Mouse (Mus musculus) inflammation-experienced regulatory T-cells, adult 6 months (primary cell): Measurements from ENCODE around the gene Tcea2. TPM values are rescaled to one million over a fixed set of nuclear protein-coding genes. Genes with fewer than 3 reads are reported as not detected.

Experiments
- ATAC-seq: one replicate; pipeline ENCODE4 v1.8.0; 2017
- polyA plus RNA-seq, 3 experiments: library from polyadenylated mRNA; unstranded; fragments of 100-300 nt; shearing (Covaris generic); gene quantifications; one replicate each; pipeline ENCODE4 v1.2.1; 2017

The Tcea2 gene
- polyA plus RNA-seq: 10 to 100 TPM in 2 of 3 experiments, 1 to 10 TPM in 1; 6.4 to 19.9 (median 17.5) TPM

DNA sequence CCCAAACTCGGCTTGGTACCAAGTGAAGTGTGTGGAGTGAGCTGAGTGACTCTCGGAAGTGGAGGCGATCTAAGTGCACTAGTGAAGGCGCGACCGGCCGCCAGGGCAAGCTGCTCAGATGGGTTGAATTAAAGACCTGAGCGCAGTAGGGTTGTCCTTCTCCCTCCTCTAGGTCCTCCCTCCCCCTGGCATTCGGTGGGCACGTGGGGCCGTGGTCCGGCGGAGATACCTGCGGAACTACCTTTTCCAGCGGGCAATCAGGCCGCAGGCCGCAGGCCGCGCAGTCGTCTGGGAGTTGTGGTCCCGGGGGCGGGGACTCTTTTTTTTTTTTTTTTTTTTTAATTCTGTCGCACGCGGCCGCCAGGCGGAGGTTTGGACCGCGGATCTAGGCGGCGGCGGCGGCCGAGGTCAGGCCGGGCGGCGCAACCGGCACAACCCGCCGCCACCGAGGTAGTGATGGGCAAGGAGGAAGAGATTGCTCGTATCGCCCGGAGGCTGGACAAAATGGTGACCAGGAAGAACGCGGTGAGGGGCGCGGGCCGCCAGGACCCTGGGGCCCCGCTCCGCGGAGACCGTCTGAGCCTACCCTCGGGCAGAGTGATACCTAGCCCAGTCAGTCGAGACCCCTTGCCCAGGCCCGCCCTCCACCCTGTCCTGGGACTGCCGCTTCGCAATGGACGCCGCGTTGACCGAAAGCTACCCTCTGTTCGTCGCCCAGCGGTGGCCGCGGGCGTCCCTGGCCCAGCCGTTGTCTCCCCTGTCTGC lies at the start of gene Tcea2:
TSS of gene Tcea2 (plus strand) at position 360 of the 765 bp plus-strand sequence.
- ATAC-seq: peak; percentile 66

DNA sequence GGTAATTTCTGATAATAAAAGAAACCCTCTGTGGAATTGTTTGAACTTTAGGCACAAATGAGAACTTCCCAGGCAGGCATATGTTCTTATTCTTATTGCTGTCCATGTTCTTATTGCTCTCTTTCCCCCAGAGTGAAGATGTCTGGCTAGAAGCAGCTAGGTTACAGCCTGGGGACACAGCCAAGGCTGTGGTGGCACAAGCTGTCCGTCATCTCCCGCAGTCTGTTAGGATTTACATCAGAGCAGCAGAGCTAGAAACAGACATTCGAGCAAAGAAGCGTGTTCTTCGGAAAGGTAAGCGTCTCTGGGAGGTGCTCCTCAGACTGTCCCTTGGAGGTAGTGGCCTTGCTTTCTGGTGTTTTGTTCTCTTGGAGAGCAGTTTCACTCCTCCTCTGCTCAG lies 47.5 kb upstream of the Tcea2 start:
- ATAC-seq: no peak

DNA sequence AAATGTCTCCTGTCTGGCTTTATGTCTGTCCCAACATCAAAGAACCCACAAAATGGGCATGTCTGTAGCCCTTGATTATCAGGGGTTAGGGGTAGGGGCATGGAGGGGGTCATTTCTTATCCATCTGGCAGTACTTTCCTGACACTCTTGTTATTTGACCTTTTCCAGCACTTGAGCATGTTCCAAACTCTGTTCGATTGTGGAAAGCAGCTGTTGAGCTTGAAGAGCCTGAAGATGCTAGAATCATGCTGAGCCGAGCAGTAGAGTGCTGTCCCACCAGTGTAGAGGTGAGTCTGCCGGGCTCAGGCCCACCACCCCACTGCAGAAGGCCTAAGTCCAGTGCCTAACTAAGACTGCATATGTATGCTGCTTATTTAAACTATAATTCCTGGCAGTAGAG lies 44.2 kb upstream of the Tcea2 start:
- no peak for ATAC-seq

DNA sequence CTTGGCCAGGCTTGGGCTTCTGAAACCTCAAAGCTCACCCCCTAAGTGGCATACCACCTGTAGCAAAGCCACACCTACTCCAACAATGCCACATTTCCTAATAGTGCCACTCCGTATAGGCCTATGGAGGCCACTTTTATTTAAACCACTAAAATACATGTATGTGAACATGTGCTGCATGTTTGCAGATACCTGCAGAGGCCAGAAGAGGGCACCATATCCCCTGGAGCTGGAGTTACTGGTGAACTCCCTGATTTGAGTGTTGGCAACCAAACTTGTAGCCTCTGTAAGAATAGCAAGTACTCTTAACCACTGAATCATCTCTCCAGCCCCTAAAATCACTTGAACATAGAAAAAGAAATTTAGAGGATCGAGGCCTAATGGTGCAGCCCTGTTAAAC lies 35.7 kb upstream of the Tcea2 start:
- peak; percentile 32 for ATAC-seq

DNA sequence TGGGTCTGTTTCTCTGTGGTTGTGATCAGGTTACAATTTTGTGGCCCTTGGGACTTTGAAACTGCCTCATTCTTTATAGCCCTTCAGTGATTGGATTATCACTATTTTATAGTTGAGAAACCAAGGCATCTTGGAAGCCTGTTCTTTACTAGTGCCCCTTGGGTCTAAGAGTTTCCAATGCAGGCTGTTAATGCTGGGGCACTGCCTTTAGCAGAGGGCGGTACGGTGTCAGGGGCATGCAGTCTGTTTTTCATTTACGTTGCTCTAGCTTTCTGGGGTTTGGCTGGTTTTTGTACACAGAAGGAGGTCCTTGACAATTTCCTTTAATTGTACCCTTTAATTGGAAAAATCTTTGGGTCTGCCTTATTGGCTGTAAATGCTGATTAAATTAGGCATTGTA lies 34.4 kb upstream of the Tcea2 start:
- ATAC-seq: no peak

DNA sequence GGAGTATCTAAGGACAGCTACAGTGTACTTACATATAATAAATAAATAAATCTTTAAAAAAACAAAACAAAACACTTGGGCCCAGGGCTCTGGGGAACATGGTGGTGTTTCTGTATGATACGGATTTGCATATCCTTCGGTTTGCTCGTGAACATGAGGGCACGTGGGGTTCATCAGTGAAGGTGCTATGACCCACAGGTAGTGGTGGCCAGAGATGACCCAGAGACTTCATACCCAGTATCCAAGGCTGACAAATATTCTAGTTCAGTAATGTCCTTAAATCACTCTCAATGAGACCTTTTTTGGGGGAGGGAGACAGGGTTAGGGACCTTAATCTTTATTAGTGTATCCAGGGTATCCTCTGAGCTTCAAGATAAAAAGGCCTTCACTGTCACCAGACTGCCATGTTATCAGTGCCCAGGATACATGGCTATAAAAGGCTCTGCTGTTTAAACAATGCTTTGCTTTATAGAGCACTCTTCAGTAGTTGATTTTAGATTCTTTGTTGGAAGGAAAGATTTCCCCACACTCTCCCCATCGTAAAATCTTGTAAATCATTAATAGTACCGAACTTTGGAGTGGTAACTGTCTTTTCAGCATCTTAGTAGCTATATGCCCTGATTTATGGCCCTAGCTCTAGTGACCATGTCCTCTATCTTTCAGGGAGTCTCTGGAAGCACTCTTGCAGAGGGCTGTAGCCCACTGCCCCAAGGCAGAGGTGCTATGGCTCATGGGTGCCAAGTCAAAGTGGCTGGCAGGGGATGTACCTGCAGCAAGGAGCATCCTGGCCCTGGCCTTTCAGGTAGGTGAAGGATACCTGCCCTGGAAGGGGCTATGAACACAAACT lies 33.3 kb upstream of the Tcea2 start:
- no peak for ATAC-seq

DNA sequence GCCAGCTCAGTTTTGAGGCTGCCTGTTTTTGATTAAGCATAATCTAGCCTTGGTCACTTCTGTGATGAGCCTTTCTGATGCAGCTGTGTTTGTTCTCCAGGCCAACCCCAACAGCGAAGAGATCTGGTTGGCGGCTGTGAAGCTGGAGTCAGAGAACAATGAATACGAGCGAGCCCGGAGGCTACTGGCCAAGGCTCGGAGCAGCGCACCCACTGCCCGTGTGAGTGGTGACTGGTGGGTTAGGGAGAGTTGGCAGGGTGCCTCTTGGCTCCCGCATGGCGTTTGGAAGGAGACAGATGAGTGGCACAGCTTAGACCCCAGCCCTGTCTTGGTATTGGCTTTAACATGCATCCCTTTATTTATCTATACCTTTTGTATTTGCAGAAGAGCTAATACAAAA lies 31.2 kb upstream of the Tcea2 start:
- ATAC-seq: no peak

DNA sequence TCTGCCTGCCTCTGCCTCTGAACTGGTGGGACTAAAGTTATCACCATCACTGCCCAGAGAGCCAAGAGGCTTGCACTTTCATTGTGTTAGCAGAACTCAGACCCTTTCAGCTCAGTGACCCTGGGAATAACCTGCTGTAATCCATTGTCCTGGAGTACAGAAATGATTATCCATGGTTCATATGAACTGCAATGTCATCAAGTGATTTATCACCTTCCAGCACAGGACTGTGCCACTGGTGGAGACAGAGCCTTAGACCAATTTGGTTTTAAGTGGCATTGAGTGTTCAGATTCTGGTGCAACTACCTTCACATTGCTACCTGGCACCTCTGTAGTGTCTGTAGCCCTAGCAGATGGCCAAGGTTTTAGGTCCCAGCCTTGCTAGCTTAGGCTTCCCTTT lies 27.0 kb upstream of the Tcea2 start:
- ATAC-seq: no peak

DNA sequence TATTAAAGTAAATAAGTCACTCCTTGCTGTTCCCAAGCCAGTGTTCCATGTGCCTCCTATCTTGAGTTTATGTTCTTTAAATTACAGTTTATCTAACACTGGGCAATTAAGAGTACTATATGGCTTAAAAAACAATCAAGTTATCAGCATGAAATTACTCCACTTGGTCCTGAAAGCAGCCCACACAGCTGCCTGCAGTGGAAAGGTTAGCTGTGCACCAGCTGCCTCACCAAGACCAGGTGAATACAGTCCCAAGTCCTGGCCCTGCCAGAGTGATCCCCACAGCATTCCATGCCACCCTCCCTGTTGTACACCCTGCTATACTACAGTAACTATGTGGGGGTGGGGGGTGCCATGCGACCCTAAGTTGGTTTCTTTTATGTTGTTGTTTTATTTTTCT lies 26.6 kb upstream of the Tcea2 start:
- ATAC-seq: no peak

DNA sequence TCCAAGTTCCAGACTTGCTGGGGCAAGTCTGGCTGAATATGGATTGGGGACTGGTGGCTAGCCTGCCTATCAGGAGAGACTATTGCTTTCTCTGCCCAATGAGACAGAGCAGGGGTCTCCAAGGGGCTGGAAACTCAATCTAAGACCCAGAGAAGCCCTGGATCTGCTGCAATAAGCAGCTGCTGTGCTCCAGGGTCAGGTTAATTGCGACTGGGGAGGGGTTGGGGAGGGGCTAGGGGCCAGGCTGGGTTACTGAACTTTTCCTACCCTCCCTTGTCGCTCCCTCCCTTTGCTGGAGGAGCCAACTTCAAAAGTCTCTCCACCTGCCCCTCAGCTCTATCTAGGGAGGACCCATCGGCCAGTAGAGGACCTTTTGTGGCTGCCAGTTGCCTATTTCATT lies 23.4 kb upstream of the Tcea2 start, which contains the start of gene Gm29797:
TSS of gene Gm29797 (plus strand) at position 301 of the 400 bp plus-strand sequence.
- ATAC-seq: no peak

DNA sequence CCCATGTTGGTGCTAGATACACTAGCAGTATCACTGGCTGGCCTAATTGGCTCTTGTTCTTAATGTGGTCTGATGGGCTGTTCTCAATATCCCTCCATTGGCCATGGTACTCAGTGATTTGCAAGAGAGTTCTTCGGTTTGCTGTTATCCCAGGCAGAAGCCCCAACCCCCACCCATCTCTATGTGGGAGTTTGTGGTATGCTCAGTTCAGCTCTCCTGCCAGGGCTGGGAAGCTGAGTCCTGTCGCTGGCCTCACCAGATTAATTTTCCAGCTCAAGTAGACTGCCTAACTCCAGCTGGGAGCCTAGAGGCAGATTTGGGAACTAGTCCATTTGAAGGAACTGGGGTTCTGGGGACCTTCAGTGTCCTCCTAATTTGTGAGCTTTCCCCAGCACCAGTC lies 22.7 kb upstream of the Tcea2 start:
- no peak for ATAC-seq

DNA sequence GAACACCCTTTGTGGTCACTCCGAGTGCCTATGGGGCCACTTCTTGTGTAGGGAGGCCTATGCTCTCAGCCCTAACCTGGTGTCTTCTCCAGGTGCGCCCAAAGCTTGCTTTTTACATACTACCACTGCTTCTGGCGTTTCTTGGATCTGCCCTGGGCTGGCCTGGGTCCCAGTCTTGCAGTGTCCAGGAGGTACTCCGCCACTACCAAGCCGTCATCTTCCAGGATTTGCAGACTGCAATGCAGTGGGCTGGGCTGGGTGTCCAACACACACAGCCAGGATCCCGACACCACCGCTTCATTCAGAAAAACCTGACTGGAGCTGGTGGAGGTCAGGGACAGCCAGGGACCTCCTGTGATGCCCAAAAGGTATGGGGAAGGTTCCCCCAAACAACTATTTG lies 21.6 kb upstream of the Tcea2 start:
- ATAC-seq: no peak

DNA sequence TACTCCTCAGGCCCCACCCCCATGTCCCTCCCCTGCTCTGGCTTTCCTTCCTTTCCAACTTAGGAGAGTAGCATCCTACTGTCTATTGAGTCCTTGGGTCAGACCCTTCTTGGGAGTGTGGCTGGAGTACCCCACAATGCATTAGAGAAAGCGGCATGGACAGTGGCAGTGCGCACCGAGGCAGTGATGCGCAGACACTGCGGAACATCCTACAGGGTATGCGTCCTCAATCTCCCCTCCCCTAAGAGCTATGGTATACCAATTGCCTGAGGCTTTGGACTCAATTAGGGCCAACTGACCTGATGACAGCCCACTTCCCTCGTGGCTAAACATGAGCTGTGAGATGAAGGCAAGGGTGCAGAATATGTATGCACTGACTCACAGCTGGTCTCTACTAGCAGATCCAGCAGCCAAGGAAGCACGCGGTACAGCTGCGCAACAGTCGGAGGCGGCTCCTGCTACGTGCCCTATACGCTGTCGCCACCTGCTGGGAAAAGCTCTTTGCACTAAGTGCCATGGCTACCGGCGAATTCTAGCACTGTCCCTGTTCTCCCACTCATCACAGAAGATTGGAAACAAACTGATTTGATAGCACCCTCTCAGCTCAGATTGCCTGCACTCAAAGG lies 21.1 kb upstream of the Tcea2 start:
- peak; percentile 20 for ATAC-seq

DNA sequence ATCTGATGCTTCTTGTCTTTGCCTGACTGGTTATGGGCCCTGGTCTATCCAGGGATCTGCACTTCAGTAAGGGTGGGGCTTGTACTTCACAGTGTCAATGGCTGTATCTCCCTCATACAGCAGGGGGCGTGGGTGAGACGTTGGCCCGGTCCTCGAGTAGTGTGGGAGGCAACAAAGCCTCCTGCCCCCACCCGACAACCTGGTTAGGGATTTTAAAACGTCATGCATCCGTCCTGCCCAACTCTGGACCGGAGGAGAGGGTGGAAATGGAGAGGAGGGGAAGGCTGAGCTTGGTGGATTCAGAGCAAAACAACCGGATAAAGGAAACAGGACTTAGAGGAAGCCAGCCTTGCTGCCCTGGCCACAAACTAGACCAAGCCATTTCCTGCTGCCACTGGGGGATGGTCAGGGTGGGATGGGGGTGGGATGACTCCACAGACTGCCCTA lies 20.5 kb upstream of the Tcea2 start:
- ATAC-seq: peak; percentile 90

DNA sequence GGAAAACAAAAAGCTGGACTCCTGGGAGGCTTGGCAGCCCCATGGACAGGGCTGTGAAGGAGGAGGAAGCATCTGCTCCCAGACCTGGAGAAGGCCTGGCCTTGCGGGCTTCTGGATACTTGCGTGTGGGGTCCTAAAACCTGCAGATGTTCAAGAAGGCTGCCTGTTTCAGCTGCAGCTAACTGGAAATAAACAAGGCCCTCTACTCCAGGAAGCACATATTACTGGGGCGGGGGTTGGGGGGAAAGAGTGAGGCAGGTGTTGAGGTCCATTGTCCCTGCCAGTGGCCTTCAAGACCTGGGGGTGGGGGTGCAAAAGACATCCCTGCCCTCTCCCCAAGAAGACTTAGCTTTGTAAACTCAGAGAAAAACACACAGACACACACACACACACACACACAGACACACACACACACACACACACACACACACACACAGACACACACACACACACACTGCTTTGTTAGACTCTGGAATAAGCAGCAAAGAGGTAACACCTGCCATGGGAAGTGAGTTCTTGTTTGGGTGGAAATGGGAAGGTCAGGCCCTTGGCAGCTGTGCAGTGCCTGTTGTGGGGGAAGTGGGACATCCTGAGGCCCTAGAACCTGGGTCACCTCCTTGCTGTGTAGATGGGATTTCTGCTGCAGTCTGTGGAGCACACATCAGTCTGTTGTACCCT lies 17.4 kb upstream of the Tcea2 start:
- no peak for ATAC-seq

DNA sequence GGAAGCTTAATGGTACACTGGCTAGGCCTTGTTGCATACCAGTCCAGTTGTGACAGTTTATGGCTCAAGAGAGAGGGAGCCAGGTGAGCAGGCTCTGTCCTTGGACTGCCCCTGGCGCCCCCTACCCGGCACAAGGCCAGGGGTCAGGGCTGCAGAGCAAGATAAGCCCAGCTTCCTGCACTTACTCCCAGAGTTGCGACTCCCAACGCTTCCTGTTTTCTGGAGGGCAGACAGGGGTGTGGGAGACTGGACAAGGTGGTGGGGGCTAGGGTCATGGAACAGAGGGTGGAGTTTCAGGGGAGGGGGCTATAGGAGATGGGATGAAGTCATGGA lies 16.8 kb upstream of the Tcea2 start:
- no peak for ATAC-seq

DNA sequence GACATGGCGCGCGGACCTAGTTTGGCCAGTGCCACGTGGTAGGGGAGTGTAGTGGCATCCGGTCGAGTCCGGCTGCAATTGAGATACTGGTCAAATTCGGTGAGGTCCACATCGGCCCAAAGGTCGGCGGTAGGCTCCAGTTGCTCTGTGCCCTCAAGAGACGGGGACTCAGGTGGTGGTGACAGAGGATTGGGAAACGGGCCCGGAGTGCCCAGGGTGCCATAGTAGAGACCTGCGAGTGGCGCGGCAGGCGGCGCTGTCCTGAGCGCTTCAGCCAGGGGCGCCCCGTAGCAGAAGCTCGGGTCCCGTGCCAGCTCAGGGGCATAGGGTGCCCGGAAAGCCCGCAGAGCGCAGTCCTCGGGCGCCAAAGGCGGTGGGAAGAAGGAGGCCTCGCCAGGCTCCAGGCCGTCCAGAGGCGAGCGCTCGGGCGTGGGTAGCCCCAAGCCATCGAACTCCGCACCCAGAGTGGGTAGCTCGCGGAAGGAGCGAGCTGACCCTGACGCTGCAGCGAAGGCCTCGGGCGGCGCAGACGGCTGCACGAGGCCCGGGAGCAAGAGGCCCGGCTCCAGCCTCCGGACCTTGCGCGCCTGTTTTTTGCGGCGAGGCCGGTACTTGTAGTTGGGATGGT lies 9.7 kb upstream of the Tcea2 start:
- no peak for ATAC-seq

DNA sequence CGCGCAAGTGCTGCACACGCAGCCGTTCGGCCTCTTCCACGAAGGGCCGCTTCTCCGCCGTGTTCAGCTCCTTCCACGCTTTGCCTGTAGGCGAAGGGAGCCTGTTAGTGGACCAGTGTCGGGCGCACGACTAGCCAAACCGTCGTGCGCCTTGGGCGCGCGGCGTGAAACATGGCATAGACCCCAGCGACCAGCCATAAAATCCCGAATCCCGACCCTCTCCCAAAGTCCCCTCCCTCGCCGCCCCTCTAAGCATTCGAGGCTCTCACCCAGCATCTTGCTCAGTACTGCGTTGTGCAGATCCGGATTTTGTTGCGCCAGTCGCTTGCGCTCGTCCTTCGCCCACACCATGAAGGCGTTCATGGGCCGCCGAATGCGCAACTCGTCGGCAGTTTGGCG lies 9.2 kb upstream of the Tcea2 start:
- no peak for ATAC-seq

DNA sequence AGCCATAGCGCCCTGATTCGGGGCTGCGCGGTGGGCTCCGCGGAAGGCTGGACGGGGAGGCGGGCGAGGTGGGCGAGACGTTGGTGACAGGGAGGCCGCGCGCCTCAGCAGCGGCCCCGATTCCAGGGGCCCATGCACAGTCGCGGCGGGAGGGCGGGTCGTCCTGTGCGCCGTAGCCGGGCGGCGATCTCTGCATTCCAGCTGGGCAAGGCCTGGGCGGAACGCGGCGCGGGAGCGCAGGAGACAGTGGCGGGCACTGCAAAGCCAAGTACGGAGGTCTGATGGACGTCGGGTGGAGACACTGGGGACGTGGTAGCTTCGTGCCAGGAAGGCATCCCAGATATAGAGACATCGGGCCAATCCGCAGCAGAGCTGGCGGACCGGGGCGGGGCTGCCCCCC lies 8.8 kb upstream of the Tcea2 start, which contains the start of gene Sox18:
TSS of gene Sox18 (minus strand) at position 315 of the 400 bp plus-strand sequence.
- ATAC-seq: no peak

DNA sequence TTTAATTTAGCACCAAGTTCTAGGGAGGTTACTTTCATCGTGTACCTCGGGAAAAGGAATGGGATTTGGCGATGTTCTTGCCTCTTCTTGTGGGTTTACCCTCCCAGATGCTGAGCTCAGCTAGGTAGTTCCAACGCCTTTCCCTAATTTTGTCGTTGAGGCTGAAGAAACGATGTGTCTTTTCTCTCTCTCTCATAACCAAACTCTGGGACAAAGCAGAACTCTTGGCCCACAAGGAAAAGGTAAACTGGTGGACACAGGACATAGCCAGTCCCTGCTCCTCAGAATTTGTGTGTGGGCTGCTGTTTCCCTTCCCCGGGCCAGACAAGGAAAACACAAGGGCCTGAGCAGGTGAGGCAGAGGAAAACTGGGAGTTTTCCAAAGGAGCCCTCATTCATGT lies 8.1 kb upstream of the Tcea2 start:
- ATAC-seq: no peak

DNA sequence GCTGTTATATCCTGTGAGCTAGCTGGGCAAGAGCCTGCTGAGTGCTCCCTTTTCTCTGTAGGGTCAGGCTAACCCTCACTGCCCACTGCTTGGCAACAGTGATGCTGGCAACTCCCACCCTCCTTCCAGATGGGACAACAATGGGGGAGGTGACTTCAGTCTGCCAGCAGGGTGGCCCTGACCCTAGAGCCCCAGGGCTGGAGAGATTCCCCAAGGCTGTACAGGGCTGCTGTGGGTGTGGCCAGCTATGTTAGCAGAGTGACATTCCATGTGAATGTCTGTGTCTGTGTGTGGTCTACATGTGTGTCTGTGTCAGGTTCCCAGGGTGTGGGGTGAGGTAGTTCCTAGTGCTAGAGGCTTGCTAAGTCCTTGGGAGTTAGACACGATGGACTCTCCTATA lies 6.6 kb upstream of the Tcea2 start:
- no peak for ATAC-seq

DNA sequence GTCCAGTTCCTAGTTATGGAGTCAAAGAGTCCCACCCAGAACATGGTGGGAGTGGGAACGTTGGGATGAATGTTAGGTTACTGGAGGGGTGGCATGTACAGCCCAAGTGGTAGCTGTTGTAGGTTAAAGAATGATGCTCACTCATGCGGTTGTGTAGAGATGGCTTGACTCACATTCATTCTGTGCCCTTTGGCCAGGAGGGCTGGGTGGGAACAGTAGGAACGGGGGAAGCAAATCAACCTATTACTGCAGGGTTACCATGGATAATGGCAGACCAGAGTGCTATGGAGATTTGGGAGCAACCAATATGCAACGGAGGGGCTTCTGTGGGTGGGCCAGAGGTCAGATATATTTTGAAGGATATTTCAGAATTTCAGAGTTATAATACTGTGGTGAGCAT lies 5.2 kb upstream of the Tcea2 start:
- ATAC-seq: no peak
